Mouse (Mus musculus) G1E (cell line): ENCODE results near the gene Ints3. TPM values are rescaled to one million over a fixed set of nuclear protein-coding genes. Genes with fewer than 3 reads are reported as not detected.

Source experiments
- ATAC-seq: 2 replicates; pipeline ENCODE4 v1.8.0; 2016; ENCODE audit warnings: mild to moderate bottlenecking; ENCODE audit not compliant: insufficient number of reproducible peaks, poor library complexity, low FRiP score, severe bottlenecking; ENCODE audit errors: extremely low read depth
- DNase-seq: peaks from one replicate; pipeline ENCODE4 v3.0.0; 2012; ENCODE audit warnings: low spot score
- H3K27me3 ChIP-seq: 2 replicates; pipeline ENCODE4 v1.6.1; 2012; ENCODE audit warnings: mild to moderate bottlenecking, low read length, inconsistent platforms; ENCODE audit not compliant: insufficient read depth
- H3K36me3 ChIP-seq: replicated peaks from 2 replicates; pipeline ENCODE3; 2012; ENCODE audit warnings: mild to moderate bottlenecking, inconsistent platforms
- H3K4me1 ChIP-seq: 2 replicates; pipeline ENCODE4 v1.6.1; 2012; ENCODE audit warnings: low read depth, low read length, inconsistent platforms, mixed read lengths; ENCODE audit not compliant: insufficient read depth
- H3K4me3 ChIP-seq: 2 replicates; pipeline ENCODE4 v1.5.1; 2012; ENCODE audit warnings: low read depth, mild to moderate bottlenecking, inconsistent platforms, low read length, moderate library complexity, mixed read lengths
- H3K9me3 ChIP-seq: replicated peaks from 2 replicates; pipeline ENCODE4 v1.6.1; 2012; ENCODE audit warnings: inconsistent platforms
- CTCF ChIP-seq: IDR thresholded peaks from 2 replicates; pipeline ENCODE4 v1.5.1; 2012; ENCODE audit warnings: low read depth, low read length, inconsistent platforms, mixed read lengths
- GATA1 ChIP-seq: IDR thresholded peaks from 2 replicates; pipeline ENCODE4 v1.6.1; 2012; ENCODE audit warnings: borderline replicate concordance, low read length, inconsistent platforms, mixed read lengths
- GATA2 ChIP-seq: IDR thresholded peaks from 2 replicates; pipeline ENCODE4 v1.6.1; 2012; ENCODE audit warnings: low read depth, low read length, inconsistent platforms, borderline replicate concordance
- POLR2AphosphoS5 ChIP-seq: IDR thresholded peaks from 2 replicates; pipeline ENCODE4 v1.6.1; 2012; ENCODE audit warnings: low read depth, low read length, inconsistent platforms; ENCODE audit not compliant: insufficient replicate concordance
- TAL1 ChIP-seq: conservative IDR thresholded peaks from 2 replicates; pipeline ENCODE4 v1.6.1; 2012; ENCODE audit warnings: low read depth, low read length, inconsistent platforms, mixed read lengths
- polyA plus RNA-seq: library from polyadenylated mRNA; stranded (reverse); fragments of >175 nt; gene quantifications from 2 replicates; pipeline ENCODE4 v1.2.3, GENCODE M21; 2012
- total RNA-seq, 2 experiments: library from RNA; stranded (forward) in 1 of 2; stranded (reverse) in 1 of 2; fragments of 200-1000 nt in 1 of 2; fragments of >200 nt in 1 of 2; fragmentation: Nextera tagmentation in 1 of 2; gene quantifications; 2 replicates each; pipeline ENCODE4 v1.2.3; 2014 to 2017

The Ints3 gene
- total and polyA plus RNA-seq, 3 experiments = 30.8 to 36.7 (median 36.2) TPM

DNA sequence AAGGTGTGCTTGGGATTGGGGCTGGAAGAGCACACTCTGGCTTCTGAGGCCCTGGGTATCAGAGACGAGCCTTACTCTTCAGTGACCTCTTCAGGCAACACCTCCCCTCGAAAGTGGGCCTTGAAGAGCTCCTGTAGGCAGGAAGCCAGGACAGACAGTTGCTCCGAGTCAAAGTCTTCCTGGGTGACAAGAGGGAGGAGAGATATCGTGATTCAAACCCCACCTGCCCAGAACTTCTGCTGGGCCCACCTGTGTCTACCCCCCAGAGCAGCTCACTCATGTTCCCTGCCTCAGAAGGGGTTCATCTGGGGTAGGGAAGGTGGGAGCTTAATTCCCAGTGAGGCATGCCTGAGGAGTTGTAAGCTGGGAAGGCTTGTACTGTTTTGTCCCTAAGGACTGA lies 32.4 kb downstream of the Ints3 start:
- no peak for DNase-seq
- Histone ChIP-seq H3K9me3 (no peaks in the 10 kb centered on the region), H3K4me1 (no peaks in the 10 kb centered on the region), H3K36me3 (peaks cover 94% of the 10 kb centered on the region), H3K27me3 (no peaks in the 10 kb centered on the region), H3K4me3 (no peak overlapping the region)
- ATAC-seq = no peak
- TF ChIP-seq POLR2AphosphoS5 = no peak
- TF ChIP-seq GATA1 = no peak
- TF ChIP-seq GATA2 = no peak
- TF ChIP-seq TAL1 = no peak
- no peak for TF ChIP-seq CTCF

DNA sequence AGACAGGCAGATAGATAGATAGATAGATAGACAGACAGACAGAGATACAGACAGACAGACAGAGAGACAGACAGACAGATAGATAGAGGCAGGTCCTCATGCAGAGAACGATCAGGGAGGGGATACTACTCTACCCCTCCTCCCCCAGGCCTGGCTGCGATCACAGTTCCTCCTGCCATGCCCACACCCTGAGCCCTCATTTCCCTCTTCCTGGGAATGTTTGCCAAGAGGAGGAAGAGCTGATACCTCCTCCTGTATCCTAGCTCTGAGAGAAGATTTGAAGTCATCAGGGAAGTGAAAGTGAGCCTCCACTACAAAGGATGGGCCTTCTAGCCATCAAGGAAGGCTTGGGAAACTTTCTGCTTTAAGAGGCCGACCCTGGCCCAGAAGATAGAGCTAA lies 37.8 kb downstream of the Ints3 start:
- TF ChIP-seq POLR2AphosphoS5 = no peak
- no peak for TF ChIP-seq GATA2
- no peak for TF ChIP-seq CTCF
- TF ChIP-seq TAL1 = no peak
- no peak for TF ChIP-seq GATA1
- Histone ChIP-seq H3K9me3 (no peaks in the 10 kb centered on the region), H3K4me1 (no peaks in the 10 kb centered on the region), H3K36me3 (peaks cover 94% of the 10 kb centered on the region), H3K27me3 (no peaks in the 10 kb centered on the region), H3K4me3 (no peak overlapping the region)
- ATAC-seq (no peak), DNase-seq (no peak)

DNA sequence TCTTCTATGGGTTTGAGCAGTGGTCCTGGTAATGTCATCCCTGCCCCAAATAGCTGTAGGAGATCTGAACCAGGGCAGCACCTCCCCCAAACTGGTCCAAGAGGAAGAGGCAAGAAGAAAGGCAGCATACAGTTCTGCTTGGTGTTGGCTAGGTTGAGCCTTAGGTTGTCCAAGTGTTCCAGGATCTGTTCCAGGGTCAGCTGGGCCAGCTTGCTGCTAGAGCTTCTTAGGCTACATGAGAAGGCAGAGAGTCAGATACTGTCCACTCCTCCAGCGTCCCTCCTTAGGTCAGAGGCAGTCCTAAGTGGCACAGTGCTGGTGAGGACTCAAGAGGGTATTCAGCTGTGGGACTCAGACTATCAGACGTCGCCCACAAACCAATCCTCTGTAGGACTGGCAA lies 40.8 kb downstream of the Ints3 start:
- Histone ChIP-seq H3K4me1 (peaks cover 13% of the 10 kb centered on the region), H3K27me3 (no peaks in the 10 kb centered on the region), H3K9me3 (no peaks in the 10 kb centered on the region; the same call in 1 of the 2 replicates), H3K36me3 (peaks cover 99% of the 10 kb centered on the region), H3K4me3 (no peak overlapping the region)
- DNase-seq = no peak
- TF ChIP-seq GATA1 = no peak
- no peak for TF ChIP-seq TAL1
- TF ChIP-seq CTCF = no peak
- no peak for TF ChIP-seq GATA2
- no peak for TF ChIP-seq POLR2AphosphoS5
- ATAC-seq = no peak

DNA sequence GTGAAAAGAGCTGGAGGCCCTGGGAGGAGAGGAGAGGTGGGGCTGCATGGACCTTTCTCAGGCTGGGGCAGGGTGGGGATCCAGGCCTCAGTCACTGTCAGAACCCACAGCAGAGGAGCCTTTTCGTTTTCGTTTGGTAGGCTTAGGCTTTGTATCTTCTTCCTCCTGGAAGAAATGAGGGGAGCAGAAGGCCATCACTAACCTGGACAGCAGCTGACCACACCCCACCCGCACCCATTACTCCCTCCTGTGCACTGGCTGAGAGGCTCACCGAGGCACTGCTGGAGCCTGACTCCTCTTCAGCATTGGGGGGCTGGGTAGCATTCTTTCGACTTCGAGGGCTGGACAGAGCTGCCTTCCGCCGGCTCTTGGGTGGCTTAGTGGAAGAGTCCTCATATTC lies 41.5 kb downstream of the Ints3 start:
- no peaks in the 10 kb centered on the region; the same call in 1 of the 2 replicates for H3K9me3 ChIP-seq
- DNase-seq = no peak
- peaks cover 100% of the 10 kb centered on the region for H3K36me3 ChIP-seq
- H3K4me1 ChIP-seq = peaks cover 21% of the 10 kb centered on the region
- H3K4me3 ChIP-seq = no peak overlapping the region
- ATAC-seq = no peak
- no peak for TF ChIP-seq POLR2AphosphoS5
- no peak for TF ChIP-seq GATA1
- no peak for TF ChIP-seq CTCF
- TF ChIP-seq GATA2 = no peak
- TF ChIP-seq TAL1 = no peak
- H3K27me3 ChIP-seq = no peaks in the 10 kb centered on the region

DNA sequence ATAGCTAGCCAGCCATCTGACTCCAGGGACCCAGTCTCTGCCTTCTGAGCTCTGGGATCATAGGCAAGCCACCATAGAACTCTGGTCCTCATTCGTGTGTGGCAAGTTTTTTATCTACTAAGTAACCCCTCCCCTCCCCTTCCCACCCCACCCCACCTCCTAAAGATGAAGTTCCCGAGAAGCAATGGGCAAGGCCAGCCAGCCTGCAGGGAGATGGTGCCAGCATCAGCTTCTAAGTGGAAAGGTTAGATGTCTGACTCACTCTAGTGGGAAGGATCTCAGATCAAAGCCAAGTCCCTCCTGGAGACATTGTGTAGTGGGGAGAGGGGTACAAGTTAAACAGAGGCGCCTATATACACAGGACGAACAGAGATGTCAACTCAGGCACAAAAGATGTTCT lies 42.4 kb downstream of the Ints3 start:
- Histone ChIP-seq H3K36me3 (peaks cover 100% of the 10 kb centered on the region), H3K27me3 (no peaks in the 10 kb centered on the region), H3K4me3 (no peak overlapping the region), H3K4me1 (peaks cover 24% of the 10 kb centered on the region), H3K9me3 (no peaks in the 10 kb centered on the region; the same call in 1 of the 2 replicates)
- TF ChIP-seq TAL1 (no peak), GATA1 (no peak), POLR2AphosphoS5 (no peak), GATA2 (no peak), CTCF (no peak)
- ATAC-seq = no peak
- no peak for DNase-seq

DNA sequence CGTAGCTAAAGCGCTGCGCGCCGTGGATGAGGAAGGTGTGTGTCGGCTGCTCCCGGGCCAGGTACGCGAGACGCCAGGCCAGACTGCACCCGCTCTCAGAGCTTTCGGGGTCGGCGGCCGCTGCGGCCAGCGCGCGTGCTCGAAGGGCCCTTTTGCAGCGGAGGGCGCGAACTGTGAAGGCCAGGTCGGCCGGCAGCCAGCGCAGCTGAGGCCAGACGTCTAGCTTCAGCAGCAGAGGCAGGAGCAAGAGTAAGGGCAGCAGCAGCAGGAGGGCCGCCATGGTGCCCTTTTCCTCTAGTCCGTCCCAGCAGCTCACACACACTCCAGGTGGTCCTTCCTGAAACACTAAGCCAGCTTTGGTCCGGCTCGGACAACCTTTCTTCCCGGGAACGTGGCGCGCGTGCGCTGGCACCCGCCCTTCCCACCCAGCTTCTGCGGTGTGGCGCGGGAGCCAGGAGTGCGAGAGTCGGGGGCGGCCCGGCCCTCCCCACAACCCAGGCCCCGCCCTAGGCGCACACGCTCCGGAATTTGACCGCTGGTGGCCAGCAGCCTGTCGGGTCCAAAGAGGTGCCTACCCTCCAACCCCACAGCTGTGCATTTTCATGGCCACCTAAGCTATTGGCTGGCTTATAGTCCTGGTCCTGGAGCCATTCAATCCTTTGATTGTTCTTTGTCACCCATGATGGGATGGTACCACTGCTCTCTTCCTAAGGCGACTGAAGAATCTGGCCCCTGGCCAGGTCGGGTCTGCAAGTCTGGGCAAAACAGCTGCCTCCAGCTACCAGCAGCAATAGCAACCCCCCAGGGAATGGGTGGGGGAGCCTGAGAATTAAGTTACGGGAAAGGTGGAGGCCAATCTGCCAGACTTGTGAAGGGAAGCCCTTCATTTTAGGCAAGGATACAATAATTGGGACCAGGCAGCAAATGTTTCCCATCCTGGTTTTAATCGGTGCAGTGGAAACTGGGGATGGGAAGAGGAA lies 43.6 kb downstream of the Ints3 start, which contains the start of gene Slc27a3:
Slc27a3 (minus strand) TSS at position 428 of the 980 bp plus-strand sequence.
- DNase-seq (no peak), ATAC-seq (no peak)
- H3K4me3 ChIP-seq = no peak within 1 kb of the TSS
- H3K36me3 ChIP-seq = peaks cover 98% of the 10 kb centered on the region
- TF ChIP-seq GATA1 (no peak), GATA2 (no peak), POLR2AphosphoS5 (no peak), CTCF (no peak), TAL1 (no peak)
- no peaks in the 10 kb centered on the region; the same call in 1 of the 2 replicates for H3K9me3 ChIP-seq
- H3K4me1 ChIP-seq = peaks cover 34% of the 10 kb centered on the region
- H3K27me3 ChIP-seq = no peaks in the 10 kb centered on the region
